ENCODE assay signal across 11 mouse cellular contexts in genomic region chr5:62582643-62583042, GRCm38 (mm10).
"Had no signal": no experiment of that assay in that cellular context is flagged by ENCODE, and none has a peak within 500 bp of the region (broad histone marks: within the 10 kb centered on the region; RNA-seq: fewer than 3 reads in every experiment).

No protein-coding gene starts in this region.

- H3K9ac ChIP-seq: liver, embryonic 13.5 days; stomach, embryonic 15.5 days had no signal

- H3K27me3 ChIP-seq: liver, embryonic 13.5 days; stomach, embryonic 15.5 days had no signal

- H3K27ac ChIP-seq: liver, embryonic 13.5 days; stomach, embryonic 15.5 days had no signal

- H3K4me2 ChIP-seq: liver, embryonic 13.5 days; midbrain, embryonic 11.5 days; stomach, embryonic 15.5 days had no signal

- DNase-seq: kidney, postnatal 14 days; kidney, postnatal 4 days; layer of hippocampus, adult 9-11 months; liver, embryonic 13.5 days; lung, adult 2 months; lung, postnatal 14 days; lung, postnatal 4 days; midbrain, embryonic 14.5 days; thymus, postnatal 25 days had no signal

- H3K4me1 ChIP-seq: liver, embryonic 13.5 days; stomach, embryonic 15.5 days had no signal

- H3K9me3 ChIP-seq: liver, embryonic 13.5 days; stomach, embryonic 15.5 days had no signal

- H3K36me3 ChIP-seq: liver, embryonic 13.5 days; stomach, embryonic 15.5 days had no signal

- H3K4me3 ChIP-seq: liver, embryonic 13.5 days; stomach, embryonic 15.5 days had no signal
